Mouse (Mus musculus) bone marrow macrophage, adult 2 months (primary cell): ENCODE measurements around the gene Poc1a.

Experiments
- CTCF ChIP-seq: IDR thresholded peaks from 2 replicates; pipeline ENCODE4 v1.5.1; 2012; ENCODE audit warnings: low read depth, mild to moderate bottlenecking, low read length, moderate library complexity
- POLR2A ChIP-seq: IDR thresholded peaks from 2 replicates; pipeline ENCODE4 v1.6.1; 2012; ENCODE audit warnings: mild to moderate bottlenecking, low read depth, low read length, borderline replicate concordance

DNA sequence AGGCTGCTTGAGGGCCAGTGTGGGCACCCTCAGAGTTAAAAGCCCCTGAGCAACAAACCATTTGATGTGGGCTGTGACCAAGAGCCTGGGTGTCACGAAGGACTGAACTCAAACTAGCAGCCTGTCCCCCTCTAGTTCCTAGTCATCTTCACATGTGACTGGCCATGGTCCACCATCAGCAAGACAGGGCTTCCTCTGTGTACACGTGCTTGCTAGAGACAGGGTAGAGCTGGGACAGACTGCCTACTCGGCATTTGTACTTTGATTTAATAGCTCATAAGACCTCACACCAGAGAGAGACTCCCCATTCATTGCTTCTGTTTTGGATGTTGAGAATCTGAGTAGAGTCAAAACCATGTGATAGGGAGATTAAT, 60.4 kb downstream of the Poc1a start:
- no peak for TF ChIP-seq CTCF
- no peak for TF ChIP-seq POLR2A
